Mouse (Mus musculus) embryonic fibroblast, embryonic 13.5 days (primary cell): Measurements from ENCODE around the gene Scp2. TPM values are rescaled to one million over a fixed set of nuclear protein-coding genes. Genes with fewer than 3 reads are reported as not detected.

Experiments
- H3K27ac ChIP-seq: 2 replicates; pipeline ENCODE4 v1.5.1; 2012; ENCODE audit warnings: low read length, control low read depth, inconsistent platforms; ENCODE audit not compliant: insufficient read depth
- H3K4me1 ChIP-seq: 2 replicates; pipeline ENCODE4 v1.6.1; 2011; ENCODE audit warnings: low read length; ENCODE audit not compliant: control insufficient read depth, insufficient read depth
- H3K4me3 ChIP-seq: 2 replicates; pipeline ENCODE4 v1.5.1; 2011; ENCODE audit warnings: mild to moderate bottlenecking, control low read depth, low read length; ENCODE audit not compliant: insufficient read depth
- CTCF ChIP-seq: IDR thresholded peaks from 2 replicates; pipeline ENCODE4 v1.5.1; 2011; ENCODE audit warnings: mild to moderate bottlenecking, control low read depth, low read length, moderate library complexity, borderline replicate concordance; ENCODE audit not compliant: insufficient read depth
- POLR2A ChIP-seq: IDR thresholded peaks from 2 replicates; pipeline ENCODE4 v1.6.1; 2011; ENCODE audit warnings: low read depth, mild to moderate bottlenecking, control low read depth, low read length, moderate library complexity
- polyA plus RNA-seq: library from polyadenylated mRNA; stranded (reverse); fragments of >200 nt; gene quantifications from 2 replicates; pipeline ENCODE4 v1.2.4, GENCODE M21; 2011; ENCODE audit warnings: low read depth; ENCODE audit not compliant: missing spikeins, insufficient read length

The Scp2 gene
- polyA plus RNA-seq, 1 experiment, result 118 TPM

GRCm38 (mm10) chr4:108018961-108019921 lies 125.6 kb downstream of the Scp2 start:
- H3K4me1 ChIP-seq, result no peaks in the 10 kb centered on the region
- TF ChIP-seq POLR2A (no peak), CTCF (no peak)
- no peak overlapping the region for H3K4me3 ChIP-seq
- H3K27ac ChIP-seq, result peak overlapping the region; percentile 16; the same call in 1 of the 2 replicates

GRCm38 (mm10) chr4:108018241-108018923 lies 126.4 kb downstream of the Scp2 start:
- no peak overlapping the region for H3K4me3 ChIP-seq
- no peaks in the 10 kb centered on the region for H3K4me1 ChIP-seq
- no peak overlapping the region for H3K27ac ChIP-seq
- TF ChIP-seq POLR2A (no peak), CTCF (no peak)

GRCm38 (mm10) chr4:108017839-108018238 lies 127.0 kb downstream of the Scp2 start:
- no peak overlapping the region for H3K4me3 ChIP-seq
- no peak for TF ChIP-seq CTCF
- TF ChIP-seq POLR2A, result no peak
- no peaks in the 10 kb centered on the region for H3K4me1 ChIP-seq
- no peak overlapping the region for H3K27ac ChIP-seq

- no peak overlapping the region for H3K4me3 ChIP-seq
- no peaks in the 10 kb centered on the region for H3K4me1 ChIP-seq
- H3K27ac ChIP-seq, result no peak overlapping the region
- TF ChIP-seq POLR2A, result no peak
- TF ChIP-seq CTCF, result no peak
These were observed 128.5 kb downstream of the Scp2 start for GRCm38 (mm10) chr4:108016321-108016720.

- TF ChIP-seq POLR2A, result no peak
- Histone ChIP-seq H3K4me1 (no peaks in the 10 kb centered on the region), H3K27ac (no peak overlapping the region), H3K4me3 (no peak overlapping the region)
These were observed 129.6 kb downstream of the Scp2 start for GRCm38 (mm10) chr4:108015067-108015765.

- Histone ChIP-seq H3K4me1 (no peaks in the 10 kb centered on the region), H3K4me3 (no peak overlapping the region), H3K27ac (no peak overlapping the region)
- TF ChIP-seq POLR2A, result no peak
- TF ChIP-seq CTCF, result no peak
These were observed 130.3 kb downstream of the Scp2 start for GRCm38 (mm10) chr4:108014466-108014865.

GRCm38 (mm10) chr4:108008541-108008940 lies 136.3 kb downstream of the Scp2 start:
- no peak overlapping the region for H3K4me3 ChIP-seq
- H3K27ac ChIP-seq, result no peak overlapping the region
- H3K4me1 ChIP-seq, result no peaks in the 10 kb centered on the region
- TF ChIP-seq CTCF (no peak), POLR2A (no peak)

GRCm38 (mm10) chr4:108007532-108008103 lies 137.2 kb downstream of the Scp2 start:
- Histone ChIP-seq H3K4me3 (no peak overlapping the region), H3K4me1 (no peaks in the 10 kb centered on the region), H3K27ac (no peak overlapping the region)
- no peak for TF ChIP-seq CTCF
- TF ChIP-seq POLR2A, result no peak

- Histone ChIP-seq H3K27ac (no peak overlapping the region), H3K4me1 (no peaks in the 10 kb centered on the region)
- no peak for TF ChIP-seq CTCF
- no peak for TF ChIP-seq POLR2A
These were observed 139.5 kb downstream of the Scp2 start for GRCm38 (mm10) chr4:108005328-108005727.

More at GRCm38 (mm10) chr4:108005328-108005727, 139.5 kb downstream of the Scp2 start:
- H3K4me3 ChIP-seq, result no peak overlapping the region
